Mouse (Mus musculus) hindbrain, embryonic 13.5 days (tissue): ENCODE measurements at regions not wholly inside any gene's neighbourhood (a gene's known extent, or its start where the extent isn't known, plus 50 kb on each side); places are given as distances from the start of the nearest gene placed in this dataset.
"Not testable (repeated sequence)": the region's sequence is repeated elsewhere in the genome, so short reads cannot be mapped to it uniquely, and the experiment has no call there.

Source experiments
- ATAC-seq: fragments of 200-750 bp; cut with Nextera tagmentation; 2 replicates; pipeline ENCODE4 v1.8.0; 2017; ENCODE audit warnings: moderate TSS enrichment; ENCODE audit not compliant: low FRiP score
- H3K27ac ChIP-seq: fragments of 300-500 bp; sonication (generic); 2 replicates; pipeline ENCODE4 v1.5.1; 2015; ENCODE audit warnings: inconsistent platforms, mild to moderate bottlenecking, moderate library complexity
- H3K27me3 ChIP-seq: fragments of 300-500 bp; sonication (generic); 2 replicates; pipeline ENCODE4 v1.6.1; 2015; ENCODE audit warnings: mild to moderate bottlenecking, inconsistent platforms
- H3K36me3 ChIP-seq: fragments of 300-500 bp; sonication (generic); 2 replicates; pipeline ENCODE4 v1.6.1; 2015; ENCODE audit warnings: mild to moderate bottlenecking, inconsistent platforms
- H3K4me1 ChIP-seq: fragments of 300-500 bp; sonication (generic); replicated peaks from 2 replicates; pipeline ENCODE4 v1.6.1; 2015; ENCODE audit warnings: inconsistent platforms
- H3K4me2 ChIP-seq: fragments of 300-500 bp; sonication (generic); 2 replicates; pipeline ENCODE4 v1.6.1; 2015; ENCODE audit warnings: inconsistent platforms, mild to moderate bottlenecking, moderate library complexity
- H3K4me3 ChIP-seq: fragments of 300-500 bp; sonication (generic); 2 replicates; pipeline ENCODE4 v1.5.1; 2015; ENCODE audit warnings: mild to moderate bottlenecking, inconsistent platforms
- H3K9ac ChIP-seq: fragments of 300-500 bp; sonication (generic); 2 replicates; pipeline ENCODE4 v1.6.1; 2015; ENCODE audit warnings: mild to moderate bottlenecking, inconsistent platforms
- H3K9me3 ChIP-seq: fragments of 300-500 bp; sonication (generic); 2 replicates; pipeline ENCODE4 v1.6.1; 2016; ENCODE audit warnings: inconsistent platforms
- WGBS: fragments of 180-500 bp; shearing (Covaris S2); methylation state at CpG from one replicate; pipeline ENCODE4 v1.1.7; 2015; 5-methylcytosine and 5-hydroxymethylcytosine counted together

DNA sequence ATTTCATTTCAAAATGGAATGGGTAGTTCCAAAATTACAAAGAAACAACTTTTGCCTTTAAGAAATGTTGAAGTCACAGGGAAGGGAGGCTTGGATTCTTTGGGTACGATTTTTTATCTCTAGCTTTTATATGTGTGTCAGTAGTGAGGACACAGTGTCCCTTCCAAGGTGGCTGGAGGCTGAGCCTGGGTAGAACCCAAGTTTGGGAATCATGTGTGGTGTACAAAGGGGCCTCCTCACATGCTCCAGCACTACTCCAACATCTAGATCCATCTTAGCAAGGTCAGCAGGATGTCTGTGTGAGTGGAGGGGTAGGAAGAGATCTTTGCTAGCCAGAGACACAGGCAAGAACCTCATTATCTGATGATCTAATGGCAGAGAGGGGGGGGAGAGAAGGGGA lies 134.5 kb upstream of the Tas2r119 start:
- no peak for ATAC-seq
- H3K27ac ChIP-seq, result no peak overlapping the region
- no peaks in the 10 kb centered on the region for H3K4me1 ChIP-seq
- no peaks in the 10 kb centered on the region for H3K27me3 ChIP-seq
- no peak overlapping the region for H3K4me2 ChIP-seq
- 87% methylated on average over 1 of the region's 1 CpGs for WGBS
- H3K4me3 ChIP-seq, result no peak overlapping the region
- H3K9ac ChIP-seq, result no peak overlapping the region
- H3K9me3 ChIP-seq, result no peaks in the 10 kb centered on the region
- no peaks in the 10 kb centered on the region for H3K36me3 ChIP-seq

DNA sequence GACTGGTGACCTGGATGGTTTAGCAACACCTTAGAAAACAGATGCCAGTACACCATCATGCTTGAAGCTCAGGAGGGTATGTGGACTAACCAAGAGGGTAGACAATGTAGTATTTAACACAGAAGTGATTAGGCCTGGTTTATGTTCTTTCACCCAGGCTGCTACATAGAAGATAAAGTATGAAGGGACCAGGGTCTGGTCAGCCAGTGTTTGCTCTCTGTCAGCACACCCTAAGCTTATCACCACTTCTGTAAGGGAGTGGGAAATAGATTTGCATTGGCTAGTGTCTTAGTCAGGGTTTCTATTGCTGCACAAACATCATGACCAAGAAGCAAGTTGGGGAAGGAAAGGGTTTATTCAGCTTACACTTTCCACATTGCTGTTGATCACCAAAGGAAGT lies 133.9 kb upstream of the Tas2r119 start:
- Histone ChIP-seq H3K27me3 (no peaks in the 10 kb centered on the region), H3K4me2 (no peak overlapping the region), H3K9ac (no peak overlapping the region), H3K27ac (no peak overlapping the region), H3K9me3 (no peaks in the 10 kb centered on the region), H3K4me3 (no peak overlapping the region), H3K36me3 (no peaks in the 10 kb centered on the region), H3K4me1 (no peaks in the 10 kb centered on the region)
- no peak for ATAC-seq

DNA sequence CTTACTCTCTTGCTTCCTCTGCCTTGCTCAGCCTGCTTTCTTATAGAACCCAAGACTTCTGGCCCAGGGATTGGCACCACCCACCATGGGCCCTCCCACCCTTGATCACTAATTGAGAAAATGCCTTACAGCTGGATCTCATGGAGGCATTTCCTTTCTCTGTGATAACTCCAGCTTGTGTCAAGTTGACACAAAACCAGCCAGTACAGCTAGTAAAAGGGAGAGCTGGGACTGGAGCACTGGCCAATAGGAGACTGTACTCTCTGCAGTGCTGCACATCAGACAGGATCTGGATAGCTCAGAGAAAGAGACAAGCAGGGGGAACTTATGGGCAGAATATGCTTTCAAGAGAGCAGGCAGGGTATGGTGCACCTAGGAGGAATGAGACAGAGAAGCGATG lies 133.4 kb upstream of the Tas2r119 start:
- H3K4me1 ChIP-seq, H3K27me3 ChIP-seq, H3K27ac ChIP-seq, H3K9ac ChIP-seq, H3K36me3 ChIP-seq, H3K4me2 ChIP-seq, H3K4me3 ChIP-seq, ATAC-seq, H3K9me3 ChIP-seq: not testable (repeated sequence)
- 97% methylated on average over 1 of the region's 1 CpGs for WGBS

DNA sequence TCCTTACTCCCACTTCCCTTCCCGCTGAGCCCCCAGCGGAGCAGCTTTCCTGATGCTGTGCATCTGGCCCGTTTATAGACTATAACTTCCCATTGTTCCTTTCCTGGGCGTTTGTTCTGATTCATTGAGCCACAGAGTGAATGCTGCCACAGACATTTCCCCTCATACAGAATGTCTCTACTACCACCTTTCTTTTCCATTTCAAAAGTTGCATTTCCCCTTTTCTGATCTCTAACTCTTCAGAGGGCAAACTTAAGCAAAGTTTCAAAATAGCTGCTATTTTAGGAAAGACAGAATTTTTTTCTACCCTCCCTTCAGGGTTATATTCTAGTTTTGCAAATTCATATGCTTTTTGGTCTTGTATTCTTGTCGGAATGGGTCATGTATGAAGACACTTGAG lies 128.3 kb upstream of the Tas2r119 start:
- 35% methylated on average over 5 of the region's 5 CpGs for WGBS
- no peak for ATAC-seq

DNA sequence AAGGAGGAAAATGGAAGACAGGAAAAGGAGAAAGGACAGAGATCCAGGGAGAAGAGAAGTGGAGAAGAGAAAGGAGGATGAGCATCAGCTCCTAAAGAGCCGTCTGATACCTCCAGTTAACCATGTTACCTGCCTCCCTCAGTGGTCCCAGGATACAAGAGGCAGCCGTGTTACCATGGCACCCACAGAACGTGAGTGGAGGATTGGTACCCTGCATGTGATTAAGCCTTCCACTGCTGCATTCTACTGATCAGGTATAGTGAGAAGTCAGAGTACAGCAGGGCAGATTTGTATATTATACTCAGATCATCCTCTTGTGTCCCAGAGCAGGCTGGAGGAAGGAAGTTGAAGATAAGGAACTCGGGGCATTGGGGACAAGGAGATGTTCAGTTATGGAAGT lies 115.5 kb upstream of the Tas2r119 start:
- ATAC-seq, result no peak
- H3K27ac ChIP-seq, result no peak overlapping the region
- H3K9me3 ChIP-seq, result no peaks in the 10 kb centered on the region
- 65% methylated on average over 4 of the region's 4 CpGs for WGBS
- H3K4me2 ChIP-seq, result no peak overlapping the region
- H3K27me3 ChIP-seq, result no peaks in the 10 kb centered on the region
- H3K4me1 ChIP-seq, result no peaks in the 10 kb centered on the region
- no peaks in the 10 kb centered on the region for H3K36me3 ChIP-seq
- H3K9ac ChIP-seq, result no peak overlapping the region
- H3K4me3 ChIP-seq, result no peak overlapping the region

More for the DNA sequence above, 128.3 kb upstream of the Tas2r119 start:
- H3K9ac ChIP-seq, result no peak overlapping the region
- no peak overlapping the region for H3K4me3 ChIP-seq
- no peaks in the 10 kb centered on the region for H3K36me3 ChIP-seq
- no peaks in the 10 kb centered on the region for H3K9me3 ChIP-seq
- no peaks in the 10 kb centered on the region for H3K4me1 ChIP-seq
- H3K27ac ChIP-seq, result no peak overlapping the region
- H3K27me3 ChIP-seq, result no peaks in the 10 kb centered on the region
- H3K4me2 ChIP-seq, result no peak overlapping the region

DNA sequence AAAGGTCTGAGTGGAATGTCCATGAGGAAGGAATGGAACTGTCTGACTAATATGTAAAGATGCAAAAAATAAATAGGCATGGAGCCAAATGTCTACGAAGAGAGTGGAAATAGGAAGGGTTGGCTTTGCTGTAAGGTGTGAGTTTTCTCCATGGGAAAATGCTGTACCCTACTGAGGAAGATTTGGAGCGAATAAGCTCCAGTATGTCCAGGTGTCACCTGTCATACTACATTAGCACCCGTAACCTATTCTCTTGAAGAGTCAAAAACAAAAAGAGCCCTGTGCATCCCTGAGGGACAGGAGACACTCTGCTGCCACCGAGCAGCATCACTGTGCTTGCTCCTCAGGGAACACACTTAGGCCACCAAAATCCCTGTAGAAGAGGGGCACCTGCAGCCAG lies 95.0 kb upstream of the Tas2r119 start:
- Histone ChIP-seq H3K9ac (no peak overlapping the region), H3K4me1 (no peaks in the 10 kb centered on the region), H3K27me3 (no peaks in the 10 kb centered on the region), H3K4me2 (no peak overlapping the region), H3K4me3 (no peak overlapping the region), H3K27ac (no peak overlapping the region), H3K36me3 (no peaks in the 10 kb centered on the region), H3K9me3 (no peaks in the 10 kb centered on the region)
- 86% methylated on average over 4 of the region's 4 CpGs for WGBS
- no peak for ATAC-seq

DNA sequence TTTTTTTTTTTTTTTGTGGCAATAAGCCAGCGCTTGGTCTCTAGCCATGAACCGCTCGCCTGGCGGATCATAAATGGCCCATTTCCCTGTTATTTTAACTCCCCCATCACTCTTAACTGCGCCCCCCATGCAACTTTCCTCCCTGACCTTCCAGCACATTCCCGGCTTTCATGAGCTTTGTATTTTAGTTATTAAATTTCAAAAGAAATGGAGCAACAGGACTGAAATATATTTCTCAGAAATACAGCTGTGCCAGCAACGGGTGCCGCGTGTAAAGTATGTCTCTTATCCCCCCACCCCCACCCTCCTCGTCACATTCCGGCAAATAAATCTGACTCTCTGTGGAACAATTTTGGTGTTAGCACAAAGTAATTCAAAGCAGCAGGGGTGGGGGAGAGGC lies 83.2 kb upstream of the Tas2r119 start:
- WGBS, result 71% methylated on average over 11 of the region's 11 CpGs

DNA sequence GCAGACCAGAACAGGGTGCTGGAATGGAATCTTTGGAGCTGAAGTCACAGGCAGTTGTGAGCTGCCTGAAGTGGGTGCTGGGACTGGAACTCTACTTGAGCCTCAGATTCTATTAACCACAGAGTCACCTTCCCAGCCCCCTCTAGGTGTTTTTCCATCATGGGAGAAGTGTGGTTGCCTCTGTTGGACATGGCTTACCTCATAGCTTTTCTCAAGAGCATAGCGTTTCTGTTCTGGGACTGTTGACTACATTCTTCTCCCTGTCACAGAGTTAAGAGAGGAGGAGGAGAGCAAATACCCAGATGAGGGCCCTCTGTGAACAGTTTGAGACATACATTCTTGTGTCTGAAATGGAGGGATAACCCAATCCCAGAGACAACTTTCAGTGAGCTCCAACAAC lies 81.5 kb upstream of the Tas2r119 start:
- no peaks in the 10 kb centered on the region for H3K27me3 ChIP-seq
- no peaks in the 10 kb centered on the region for H3K4me1 ChIP-seq
- no peaks in the 10 kb centered on the region for H3K9me3 ChIP-seq
- H3K27ac ChIP-seq, result no peak overlapping the region
- WGBS, result 100% methylated on average over 1 of the region's 1 CpGs
- H3K36me3 ChIP-seq, result no peaks in the 10 kb centered on the region
- ATAC-seq, result no peak
- H3K9ac ChIP-seq, result no peak overlapping the region
- no peak overlapping the region for H3K4me3 ChIP-seq
- no peak overlapping the region for H3K4me2 ChIP-seq

More for the DNA sequence above, 83.2 kb upstream of the Tas2r119 start:
- Histone ChIP-seq H3K36me3 (no peaks in the 10 kb centered on the region), H3K4me1 (no peaks in the 10 kb centered on the region), H3K27ac (no peak overlapping the region), H3K9ac (no peak overlapping the region), H3K4me3 (no peak overlapping the region), H3K4me2 (no peak overlapping the region), H3K27me3 (no peaks in the 10 kb centered on the region), H3K9me3 (no peaks in the 10 kb centered on the region)
- ATAC-seq, result no peak

DNA sequence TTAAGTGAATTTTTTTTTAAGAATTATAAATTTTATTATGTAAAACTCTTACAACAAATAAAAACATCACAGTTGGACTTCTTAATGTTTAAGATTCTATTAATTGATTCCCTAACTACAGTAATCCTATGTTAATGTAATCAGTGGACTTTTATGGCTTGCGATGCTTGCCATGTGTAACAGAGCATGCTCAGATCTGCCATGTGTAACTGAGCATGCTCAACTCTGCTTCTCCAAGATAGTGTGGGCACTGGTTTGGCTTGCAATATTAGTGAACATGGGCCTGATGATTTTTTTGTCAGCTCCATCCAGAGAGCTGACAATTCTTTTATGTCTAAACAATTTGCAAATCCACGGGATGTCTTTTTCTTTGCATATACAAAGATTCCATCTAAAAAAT lies 66.4 kb upstream of the Tas2r119 start:
- WGBS, result 90% methylated on average over 2 of the region's 2 CpGs
- Histone ChIP-seq H3K4me3 (no peak overlapping the region), H3K9me3 (no peaks in the 10 kb centered on the region), H3K4me2 (no peak overlapping the region), H3K27ac (no peak overlapping the region), H3K36me3 (no peaks in the 10 kb centered on the region), H3K9ac (no peak overlapping the region), H3K4me1 (no peaks in the 10 kb centered on the region), H3K27me3 (no peaks in the 10 kb centered on the region)
- ATAC-seq, result no peak
